Mouse (Mus musculus) embryonic facial prominence, embryonic 10.5 days (tissue): ENCODE results near the gene Veph1. TPM values are rescaled to one million over a fixed set of nuclear protein-coding genes. Genes with fewer than 3 reads are reported as not detected.
A peak's percentile ranks its signal among the peaks of the same experiment; 100 is the strongest.

Experiments
- DNase-seq: peaks from one replicate; pipeline ENCODE4 v3.0.0-alpha.2; 2017; ENCODE audit warnings: low spot score
- H3K27ac ChIP-seq: fragments of 300-500 bp; sonication (generic); replicated peaks from 2 replicates; pipeline ENCODE4 v1.5.1; 2016; ENCODE audit warnings: mild to moderate bottlenecking
- H3K27me3 ChIP-seq: fragments of 300-500 bp; sonication (generic); replicated peaks from 2 replicates; pipeline ENCODE4 v1.6.1; 2016; ENCODE audit warnings: low read depth, mild to moderate bottlenecking; ENCODE audit not compliant: poor library complexity, severe bottlenecking
- H3K36me3 ChIP-seq: fragments of 300-500 bp; sonication (generic); replicated peaks from 2 replicates; pipeline ENCODE4 v1.6.1; 2016; ENCODE audit warnings: mild to moderate bottlenecking, moderate library complexity
- H3K4me1 ChIP-seq: fragments of 300-500 bp; sonication (generic); 2 replicates; pipeline ENCODE4 v1.6.1; 2016
- H3K4me3 ChIP-seq: fragments of 300-500 bp; sonication (generic); 2 replicates; pipeline ENCODE4 v1.5.1; 2016; ENCODE audit warnings: mild to moderate bottlenecking, moderate library complexity
- H3K9me3 ChIP-seq: fragments of 300-500 bp; sonication (generic); 2 replicates; pipeline ENCODE4 v1.6.1; 2016; ENCODE audit warnings: mild to moderate bottlenecking
- WGBS: fragments of 180-500 bp; shearing (Covaris S2); methylation state at CpG from one replicate; pipeline ENCODE4 v1.1.7; 2016; 5-methylcytosine and 5-hydroxymethylcytosine counted together
- polyA plus RNA-seq: library from polyadenylated mRNA; unstranded; fragments of >200 nt; fragmentation: Nextera tagmentation; extraction: Ambion mirVana; gene quantifications from 2 replicates; pipeline ENCODE4 v1.2.1, GENCODE M21; 2016

The Veph1 gene
- 2.4 and 3.0 TPM in 2 replicates for polyA plus RNA-seq

DNA sequence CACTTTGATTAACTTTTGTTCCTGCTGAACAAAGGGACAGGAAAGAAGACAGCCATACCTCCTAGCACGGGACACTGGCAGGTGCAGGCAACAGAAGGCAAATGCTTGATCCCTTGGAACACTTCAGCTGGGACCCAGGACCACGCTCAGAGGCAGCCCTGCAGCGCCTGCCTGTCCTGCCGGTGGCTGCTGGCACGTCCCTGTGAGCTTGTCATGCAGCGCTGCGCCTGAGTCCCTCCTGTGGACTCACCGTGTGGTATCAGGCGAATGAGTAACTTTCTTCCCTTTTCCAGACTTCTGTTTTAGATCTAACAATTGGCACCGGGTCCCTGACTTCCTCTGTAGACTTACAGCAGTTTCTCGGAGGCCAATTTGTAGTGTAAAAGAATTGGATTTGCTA lies at the start of gene Veph1:
Veph1 (minus strand) TSS at position 293 of the 400 bp plus-strand sequence.
- peaks cover 23% of the 10 kb centered on the region for H3K4me1 ChIP-seq
- no peaks in the 10 kb centered on the region for H3K27me3 ChIP-seq
- no peaks in the 10 kb centered on the region for H3K9me3 ChIP-seq
- H3K4me3 ChIP-seq = no peak within 1 kb of the TSS
- peak within 1 kb of the TSS; percentile 71 for H3K27ac ChIP-seq
- peak; percentile 39 for DNase-seq
- H3K36me3 ChIP-seq = no peaks in the 10 kb centered on the region
- 31% methylated on average over 11 of the region's 11 CpGs for WGBS

DNA sequence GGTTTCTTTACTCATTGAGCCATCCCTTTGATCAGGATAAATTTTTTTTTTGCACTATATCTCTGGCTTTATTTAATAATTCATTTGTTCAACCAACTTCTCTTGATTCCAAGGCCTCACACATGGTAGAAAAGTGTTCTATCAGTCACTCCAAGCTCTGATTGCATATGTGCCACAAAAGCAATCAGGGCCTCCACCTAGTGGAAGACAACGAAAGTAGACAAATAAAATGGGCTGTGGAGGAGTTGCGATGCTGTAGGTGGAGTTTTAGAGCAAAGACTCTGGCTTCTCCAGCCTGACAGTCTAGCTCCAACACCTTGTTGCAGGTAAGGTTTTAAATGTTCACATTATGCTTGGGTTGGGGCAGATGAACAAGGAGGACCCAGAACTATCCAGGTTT lies 44.1 kb upstream of the Veph1 start:
- Histone ChIP-seq H3K27me3 (no peaks in the 10 kb centered on the region), H3K4me1 (no peaks in the 10 kb centered on the region), H3K36me3 (no peaks in the 10 kb centered on the region), H3K9me3 (no peaks in the 10 kb centered on the region), H3K4me3 (no peak overlapping the region), H3K27ac (no peak overlapping the region)
- no peak for DNase-seq
- 69% methylated on average over 2 of the region's 2 CpGs for WGBS

DNA sequence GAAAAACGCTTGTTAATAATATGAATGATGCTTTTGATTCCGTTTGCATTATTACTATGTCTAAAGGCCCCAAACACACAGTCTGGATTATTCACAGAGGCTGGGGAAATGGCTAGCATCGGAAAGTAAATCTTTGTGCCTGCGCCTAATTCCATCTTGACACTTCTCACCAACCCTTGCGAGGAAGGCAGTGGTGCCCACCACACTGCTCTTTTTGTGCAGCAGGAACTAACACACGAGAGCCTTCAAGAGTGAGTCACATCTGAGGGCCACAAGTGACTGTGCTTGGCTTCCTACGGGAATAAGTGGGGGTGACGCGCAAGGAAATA lies 35.7 kb upstream of the Veph1 start:
- Histone ChIP-seq H3K27me3 (no peaks in the 10 kb centered on the region), H3K36me3 (no peaks in the 10 kb centered on the region), H3K9me3 (no peaks in the 10 kb centered on the region), H3K4me3 (no peak overlapping the region), H3K4me1 (peaks cover 4% of the 10 kb centered on the region; the same call in 1 of the 2 replicates), H3K27ac (no peak overlapping the region)
- 85% methylated on average over 9 of the region's 9 CpGs for WGBS
- DNase-seq = no peak

DNA sequence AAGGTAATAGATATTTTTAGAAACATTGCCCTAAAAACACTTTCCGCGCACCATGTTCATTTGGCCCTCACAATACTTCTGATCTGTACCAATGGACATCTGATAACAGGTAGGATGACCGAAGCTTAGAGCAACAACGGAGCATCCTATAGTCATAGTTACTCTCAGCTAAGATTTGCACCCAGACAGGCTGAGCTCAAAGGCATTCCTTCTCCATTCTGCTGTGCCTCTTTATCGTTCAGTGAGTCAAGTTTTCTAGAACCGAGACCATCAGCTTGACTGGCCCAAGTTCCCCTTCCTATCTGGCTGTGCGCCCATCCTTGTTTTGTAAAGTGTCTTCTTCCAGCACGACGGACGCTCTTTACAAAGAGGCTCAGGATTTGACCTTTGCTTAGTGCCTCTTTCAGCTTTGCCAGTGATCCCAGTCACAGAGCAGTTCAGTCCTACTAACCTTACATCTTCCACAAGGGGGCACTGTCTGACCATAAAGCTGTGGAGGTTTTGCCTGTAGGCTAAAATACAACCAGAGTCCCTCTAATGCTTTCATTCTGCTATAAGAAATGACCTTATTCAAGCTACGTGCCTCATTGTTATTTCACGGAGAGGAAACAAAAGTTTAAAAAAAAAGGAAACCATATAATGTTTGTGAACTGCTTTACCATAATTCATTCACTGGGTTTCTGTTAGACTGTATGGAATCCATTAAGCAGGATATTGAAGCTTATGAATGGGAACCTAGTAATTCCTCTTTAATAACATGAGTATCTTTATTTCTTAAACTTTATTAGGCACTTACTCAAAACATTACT lies 35.2 kb upstream of the Veph1 start:
- peak; percentile 69 for DNase-seq
- Histone ChIP-seq H3K4me1 (peaks cover 4% of the 10 kb centered on the region; the same call in 1 of the 2 replicates), H3K36me3 (no peaks in the 10 kb centered on the region), H3K4me3 (no peak overlapping the region), H3K9me3 (no peaks in the 10 kb centered on the region), H3K27ac (no peak overlapping the region), H3K27me3 (no peaks in the 10 kb centered on the region)
- 55% methylated on average over 12 of the region's 12 CpGs for WGBS

DNA sequence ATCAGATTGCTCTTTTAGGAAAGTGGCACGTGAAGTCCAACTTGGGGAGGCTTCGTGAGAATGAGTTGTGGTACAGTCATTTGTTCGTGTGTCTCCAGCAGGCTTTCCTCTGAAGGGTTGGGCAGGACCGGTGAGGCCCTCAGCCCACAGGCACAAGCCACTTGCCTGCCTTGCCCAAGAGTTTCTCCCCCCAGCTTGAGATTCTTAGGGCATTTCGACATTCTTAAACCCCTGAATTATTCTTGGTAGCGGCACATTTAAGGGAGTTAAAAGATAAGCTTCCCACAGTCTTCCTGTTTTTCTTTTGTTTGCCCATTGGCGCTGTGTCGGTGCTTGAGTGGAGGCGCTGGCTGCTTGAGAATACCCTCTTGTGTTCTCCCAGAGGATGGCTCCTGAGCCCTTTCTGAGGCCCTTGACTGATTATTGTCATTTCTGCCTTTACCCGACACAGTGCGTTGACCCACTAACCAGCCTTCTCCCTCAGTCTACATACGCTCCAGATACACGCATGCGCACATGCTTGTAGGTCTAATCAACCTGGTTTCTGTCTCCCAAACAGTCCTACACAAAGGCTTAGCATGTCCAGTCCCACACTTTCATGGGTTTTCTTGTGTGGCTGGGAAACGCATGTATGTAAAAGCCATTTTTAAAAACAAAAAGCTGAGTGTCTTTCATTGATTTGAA lies 34.4 kb upstream of the Veph1 start:
- no peak for DNase-seq
- no peak overlapping the region for H3K4me3 ChIP-seq
- no peaks in the 10 kb centered on the region for H3K36me3 ChIP-seq
- 87% methylated on average over 15 of the region's 15 CpGs for WGBS
- peaks cover 9% of the 10 kb centered on the region; the same call in 1 of the 2 replicates for H3K4me1 ChIP-seq
- no peaks in the 10 kb centered on the region for H3K27me3 ChIP-seq
- H3K27ac ChIP-seq = no peak overlapping the region
- no peaks in the 10 kb centered on the region for H3K9me3 ChIP-seq

DNA sequence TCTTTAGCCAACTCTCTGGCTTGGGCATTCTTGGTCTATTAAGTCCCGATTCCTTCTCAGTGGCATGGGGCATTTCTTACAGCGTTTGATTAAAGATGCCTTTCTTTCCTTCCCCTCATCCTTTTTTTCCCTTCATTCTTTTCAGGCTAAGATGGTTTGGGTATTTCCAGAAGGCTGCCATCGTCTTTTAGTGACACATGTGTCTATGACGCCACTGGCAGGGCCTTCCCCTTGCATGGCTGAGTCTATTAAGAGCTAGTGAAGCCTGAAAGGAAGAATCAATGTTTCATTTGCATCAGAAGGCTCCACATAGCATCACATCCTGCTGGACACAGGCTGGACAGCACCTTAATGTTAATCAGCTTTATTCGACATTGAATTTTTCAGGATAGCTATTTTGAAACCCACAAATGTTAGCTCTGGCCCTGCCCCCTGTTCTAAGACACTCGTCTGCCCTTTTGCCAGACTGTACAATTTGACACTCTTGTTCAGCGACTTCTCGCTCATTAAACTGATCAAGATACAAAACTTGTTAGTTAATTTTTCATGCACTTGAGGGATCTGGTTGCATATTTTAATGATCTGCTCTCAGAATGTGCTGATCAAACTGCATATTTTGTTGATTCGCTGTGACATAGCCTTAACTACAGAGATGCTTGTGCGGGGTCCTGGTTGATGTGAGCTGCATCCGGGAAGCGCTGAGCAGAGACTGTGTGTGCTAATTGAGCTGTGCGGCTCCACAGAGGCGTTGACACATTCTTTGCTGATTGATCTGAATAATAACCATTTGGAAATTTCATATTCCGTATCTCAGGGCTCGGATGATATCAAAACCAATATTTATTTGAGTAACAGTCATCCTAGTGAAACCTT lies 29.6 kb upstream of the Veph1 start:
- Histone ChIP-seq H3K4me1 (0 out of 2 replicates have a peak, but pooled peaks cover 6% of the 10 kb centered on the region), H3K9me3 (no peaks in the 10 kb centered on the region), H3K4me3 (no peak overlapping the region), H3K27me3 (no peaks in the 10 kb centered on the region), H3K36me3 (no peaks in the 10 kb centered on the region), H3K27ac (peak overlapping the region; percentile 60; the same call in 1 of the 2 replicates)
- DNase-seq = no peak
- WGBS = 81% methylated on average over 16 of the region's 16 CpGs

DNA sequence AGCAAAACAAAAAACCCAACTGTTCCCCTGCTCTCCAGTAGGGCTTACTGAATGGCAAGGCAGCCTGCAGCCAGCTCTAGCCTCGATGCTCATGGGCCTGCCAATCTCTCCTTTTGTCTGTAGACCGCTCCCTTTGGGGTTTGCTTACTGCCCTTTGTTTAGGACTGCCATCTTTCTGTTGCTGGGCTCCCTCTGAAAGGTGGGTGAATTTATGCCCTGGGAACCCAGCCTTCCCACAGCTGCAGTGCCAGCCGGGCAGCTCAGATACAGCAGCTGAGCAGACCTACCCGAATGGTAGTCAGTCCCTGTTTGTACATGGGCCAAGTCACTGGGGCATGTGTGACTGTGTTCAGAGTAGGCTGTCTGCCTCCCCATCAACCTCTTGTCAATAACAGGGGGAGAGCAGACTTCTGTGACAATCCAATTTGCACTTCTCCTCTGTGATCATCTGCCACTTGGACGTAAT lies 28.9 kb upstream of the Veph1 start:
- H3K36me3 ChIP-seq = no peaks in the 10 kb centered on the region
- no peak overlapping the region for H3K4me3 ChIP-seq
- no peaks in the 10 kb centered on the region for H3K27me3 ChIP-seq
- no peaks in the 10 kb centered on the region for H3K9me3 ChIP-seq
- WGBS = 68% methylated on average over 5 of the region's 5 CpGs
- peak overlapping the region; percentile 60; the same call in 1 of the 2 replicates for H3K27ac ChIP-seq
- 0 out of 2 replicates have a peak, but pooled peaks cover 6% of the 10 kb centered on the region for H3K4me1 ChIP-seq
- DNase-seq = no peak

DNA sequence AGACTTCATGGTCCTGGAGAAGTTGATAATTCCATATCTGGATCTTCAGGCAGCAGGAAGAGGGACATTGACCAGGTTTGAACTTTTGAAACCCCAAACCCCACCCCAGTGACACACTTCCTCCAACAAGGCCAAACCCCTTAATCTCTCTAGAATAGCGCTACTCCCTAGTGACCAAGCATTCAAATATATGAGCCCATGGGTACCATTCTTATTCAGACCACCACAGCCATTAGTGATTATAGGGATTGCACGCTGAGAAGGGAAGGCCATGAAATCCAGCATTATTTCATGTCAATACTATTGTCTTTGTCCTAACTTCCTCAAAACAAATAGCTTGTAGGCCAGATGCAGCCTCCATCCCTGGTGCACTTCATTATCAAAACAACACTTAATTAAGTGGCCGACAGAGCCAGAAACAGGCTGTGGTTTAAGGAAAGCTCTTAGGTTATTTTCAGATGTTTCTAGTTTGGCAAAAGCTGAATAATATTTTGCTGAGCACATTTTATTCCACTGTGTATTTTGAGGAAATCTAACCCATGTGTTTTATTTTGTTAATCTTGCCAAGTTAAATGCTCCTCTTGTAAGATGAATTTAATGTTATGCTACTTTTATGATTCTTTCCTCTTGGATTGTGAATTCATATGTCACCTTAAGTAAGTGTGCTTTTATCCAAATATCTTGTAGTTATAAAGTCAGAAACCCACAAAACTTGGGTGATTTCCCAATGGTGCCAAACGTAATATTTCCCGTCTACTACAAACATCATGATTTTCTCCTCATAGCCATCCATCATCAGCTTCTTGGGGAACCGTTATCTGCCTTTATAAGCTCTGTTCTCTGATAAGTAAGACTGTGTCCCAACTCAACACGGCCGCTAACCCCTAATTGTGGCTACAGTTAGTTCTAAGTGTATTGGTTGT lies 18.4 kb upstream of the Veph1 start:
- Histone ChIP-seq H3K27me3 (no peaks in the 10 kb centered on the region), H3K36me3 (no peaks in the 10 kb centered on the region), H3K4me3 (no peak overlapping the region), H3K9me3 (no peaks in the 10 kb centered on the region), H3K4me1 (no peaks in the 10 kb centered on the region), H3K27ac (no peak overlapping the region)
- 87% methylated on average over 8 of the region's 8 CpGs for WGBS
- DNase-seq = no peak

DNA sequence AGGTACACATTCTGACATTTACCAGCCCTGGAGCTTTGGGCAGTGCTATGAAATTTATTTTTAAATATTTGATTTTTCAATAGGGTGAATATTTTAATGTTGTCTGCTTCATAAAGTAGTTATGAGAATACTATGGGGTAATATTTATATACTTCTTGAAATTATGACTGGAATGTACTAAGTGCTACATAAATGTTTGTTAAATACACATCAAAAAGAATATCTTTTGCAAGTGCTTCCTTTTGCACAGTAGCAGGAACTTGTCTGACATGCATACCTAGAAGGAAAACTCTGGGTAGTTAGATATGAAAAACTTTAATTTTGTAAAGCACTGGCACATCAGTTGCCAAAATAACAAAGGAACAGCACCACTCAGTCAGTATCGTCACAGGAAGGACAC lies 13.9 kb upstream of the Veph1 start:
- Histone ChIP-seq H3K4me1 (no peaks in the 10 kb centered on the region), H3K4me3 (no peak overlapping the region)
- 93% methylated on average over 1 of the region's 1 CpGs for WGBS

DNA sequence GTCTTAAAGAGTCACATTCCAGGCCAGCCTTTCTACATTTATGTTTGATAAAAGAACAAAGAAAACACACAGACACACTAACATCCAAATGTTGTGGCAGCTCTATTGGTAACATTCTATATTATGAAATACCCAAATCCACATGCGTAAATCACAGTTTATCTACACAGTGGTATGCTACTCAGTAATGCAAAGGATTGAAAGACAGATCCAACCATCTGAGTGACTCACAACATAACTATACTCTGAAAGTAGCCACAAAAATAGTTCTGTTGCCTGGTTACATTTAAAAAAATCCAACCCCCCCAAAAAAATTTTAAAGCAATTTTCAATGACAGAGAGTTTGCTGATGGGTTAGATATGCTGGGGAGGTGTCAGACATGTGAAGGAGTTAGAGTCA lies 12.9 kb upstream of the Veph1 start:
- H3K27ac ChIP-seq = no peak overlapping the region
- 90% methylated on average over 1 of the region's 1 CpGs for WGBS
- H3K4me1 ChIP-seq = no peaks in the 10 kb centered on the region
- H3K4me3 ChIP-seq = no peak overlapping the region
- no peaks in the 10 kb centered on the region for H3K36me3 ChIP-seq
- no peaks in the 10 kb centered on the region for H3K27me3 ChIP-seq
- no peaks in the 10 kb centered on the region for H3K9me3 ChIP-seq
- DNase-seq = no peak

More for the DNA sequence above, 13.9 kb upstream of the Veph1 start:
- no peak for DNase-seq
- no peaks in the 10 kb centered on the region for H3K36me3 ChIP-seq
- H3K9me3 ChIP-seq = no peaks in the 10 kb centered on the region
- no peaks in the 10 kb centered on the region for H3K27me3 ChIP-seq
- H3K27ac ChIP-seq = no peak overlapping the region

DNA sequence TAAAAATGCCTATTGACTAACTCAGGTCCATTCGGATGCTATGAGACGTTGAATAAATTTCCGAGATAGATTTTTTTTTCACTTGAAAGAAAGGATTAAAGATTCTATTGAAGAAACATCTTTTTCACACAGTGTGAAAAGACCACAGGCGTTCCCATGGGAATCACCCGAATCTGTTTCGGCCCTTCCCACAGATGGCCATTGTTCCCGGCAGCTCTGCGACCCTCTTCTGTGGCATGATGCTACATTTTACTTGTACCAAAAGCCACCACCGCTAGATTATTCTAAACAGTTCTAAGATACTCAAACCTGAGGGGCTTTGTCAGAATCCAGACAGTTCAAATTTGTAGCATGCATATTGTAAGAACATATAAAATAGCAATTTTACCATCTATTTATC lies 1.4 kb downstream of the Veph1 start:
- Histone ChIP-seq H3K4me3 (no peak overlapping the region), H3K4me1 (peaks cover 26% of the 10 kb centered on the region), H3K27me3 (no peaks in the 10 kb centered on the region), H3K27ac (no peak overlapping the region), H3K36me3 (no peaks in the 10 kb centered on the region), H3K9me3 (no peaks in the 10 kb centered on the region)
- WGBS = 66% methylated on average over 9 of the region's 9 CpGs
- DNase-seq = no peak
